Mouse (Mus musculus): ENCODE results near the gene Rdh11.
"Not testable (repeated sequence)": the region's sequence is repeated elsewhere in the genome, so short reads cannot be mapped to it uniquely, and the experiment has no call there.

The Rdh11 gene

GRCm38 (mm10) chr12:79192193-79192592, at the start of gene Rdh11:
Gene Rdh11 (minus strand): TSS chr12:79192293.
- no peak for ATAC-seq (ENCODE audit: insufficient number of reproducible peaks, low FRiP score, low TSS enrichment)

- no peak for ATAC-seq (ENCODE audit: insufficient number of reproducible peaks, low FRiP score, low TSS enrichment)
Observed at GRCm38 (mm10) chr12:79235485-79236080, 43.5 kb upstream of the Rdh11 start.

DNA sequence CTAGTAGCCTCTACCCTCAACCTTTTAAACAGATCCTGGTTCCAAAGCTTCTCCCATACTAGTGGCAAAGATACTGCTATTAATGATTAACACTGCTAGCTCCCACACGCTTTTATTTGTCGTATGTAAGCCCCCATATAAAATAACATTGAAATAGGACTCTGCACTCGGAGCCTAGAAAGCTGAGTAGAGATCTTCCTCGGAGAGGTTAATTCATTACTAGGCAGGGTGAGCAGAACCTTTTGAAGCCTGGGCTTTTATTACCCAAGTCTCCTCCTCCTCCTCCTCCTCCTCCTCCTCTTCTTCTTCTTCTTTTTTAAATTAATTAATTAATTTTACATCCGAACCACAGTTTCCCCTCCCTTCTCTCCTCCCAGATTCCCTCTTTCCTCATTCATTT, 25.4 kb upstream of the Rdh11 start:
- no peak for ATAC-seq (ENCODE audit: insufficient number of reproducible peaks, low FRiP score, low TSS enrichment)

DNA sequence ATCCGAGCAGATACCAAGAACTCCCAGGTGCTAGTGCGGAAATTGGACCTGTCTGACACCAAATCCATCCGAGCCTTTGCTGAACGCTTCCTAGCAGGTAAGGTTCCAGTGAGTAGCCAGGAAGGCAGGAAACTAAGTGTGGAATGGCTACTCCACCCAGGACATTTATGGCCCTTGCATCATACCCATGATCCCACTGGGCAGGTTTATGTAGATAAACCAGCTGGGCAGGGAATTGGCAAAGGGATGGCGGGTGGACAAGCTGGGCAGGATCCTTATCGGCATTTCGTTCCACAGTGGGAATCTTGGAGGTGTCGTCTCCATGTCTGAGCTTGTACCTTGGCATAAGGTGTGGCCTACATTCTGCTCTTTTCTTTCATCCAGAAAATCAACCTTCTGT, 19.4 kb upstream of the Rdh11 start:
- ATAC-seq (ENCODE audit: insufficient number of reproducible peaks, low FRiP score, low TSS enrichment), result no peak

DNA sequence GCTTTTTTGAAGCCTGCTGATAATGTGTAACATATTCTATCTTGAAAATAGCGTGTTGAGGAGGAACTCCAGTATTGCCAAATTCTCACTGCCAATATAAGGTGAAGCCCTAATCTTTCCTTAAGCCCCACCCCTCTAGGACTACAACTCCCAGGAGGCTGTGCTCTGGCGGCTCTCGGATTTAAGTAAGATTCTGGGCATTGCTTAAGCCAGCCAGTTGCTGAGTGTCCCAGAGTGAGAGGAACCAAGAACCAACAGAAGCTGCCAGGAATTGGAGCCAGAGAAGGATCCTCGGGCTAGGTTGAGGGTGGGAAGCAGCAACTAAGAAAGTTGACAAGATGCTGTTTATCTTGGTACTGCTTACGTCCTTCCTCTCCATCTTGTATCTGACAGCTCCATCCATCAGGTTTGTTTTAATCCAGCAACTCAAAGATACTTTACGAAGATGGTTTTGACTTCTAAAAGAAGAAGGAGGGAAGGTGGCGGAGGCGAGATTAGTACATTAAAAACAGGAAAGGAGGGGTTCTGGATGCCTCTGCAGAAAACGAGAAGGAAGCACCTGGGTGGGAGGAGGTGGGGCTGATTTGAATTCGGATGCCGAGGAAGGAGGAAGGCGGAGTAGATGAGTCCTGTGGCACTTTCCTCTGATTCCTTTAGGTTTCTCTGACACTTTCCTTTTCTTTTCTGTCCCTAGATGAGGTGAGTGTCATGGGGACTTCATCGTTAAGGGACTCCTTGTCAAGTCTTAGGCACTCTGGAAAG, 16.8 kb upstream of the Rdh11 start, which contains the start of gene Rdh12:
Gene Rdh12 (plus strand): TSS at position 212 of the 762 bp plus-strand sequence.
- peak; percentile 91 for ATAC-seq (ENCODE audit: insufficient number of reproducible peaks, low FRiP score, low TSS enrichment)

DNA sequence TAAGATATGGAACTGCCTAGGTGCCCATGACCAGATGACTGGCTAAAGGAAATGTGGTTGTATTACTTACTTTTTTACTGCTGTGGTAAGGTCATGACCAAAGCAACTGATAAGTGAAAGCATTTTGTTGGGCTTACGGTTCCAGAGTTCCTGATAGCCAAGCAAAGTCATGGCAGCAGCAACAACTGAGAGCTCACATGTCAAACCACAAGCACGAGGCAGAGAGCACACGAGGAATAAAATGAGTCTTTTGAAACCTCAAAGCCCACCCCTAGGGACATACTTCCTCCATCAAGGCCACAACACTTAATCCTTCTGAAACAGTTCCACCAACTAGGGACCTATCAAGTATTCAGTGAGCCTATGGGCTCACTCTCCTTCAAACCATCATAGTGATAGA, 9.8 kb upstream of the Rdh11 start:
- ATAC-seq (ENCODE audit: insufficient number of reproducible peaks, low FRiP score, low TSS enrichment), result no peak

DNA sequence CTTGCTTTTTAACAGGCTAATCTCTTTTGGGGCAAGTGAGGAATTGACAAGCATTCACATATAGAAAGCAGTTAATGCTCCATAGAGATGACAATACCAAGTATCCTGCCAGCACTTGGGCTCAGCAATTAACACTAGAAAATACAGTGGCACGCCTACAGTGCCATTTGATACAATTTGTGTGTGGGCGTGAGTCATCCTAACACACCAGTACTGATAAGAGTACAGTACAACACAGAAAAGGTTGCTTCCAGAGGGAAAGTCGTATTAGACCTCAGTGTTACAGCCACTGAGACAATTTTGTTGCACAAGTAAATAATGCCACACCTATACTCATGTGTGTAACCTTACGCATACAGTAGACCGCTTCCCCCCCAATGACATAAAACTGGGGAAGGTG, 5.0 kb upstream of the Rdh11 start:
- no peak for ATAC-seq (ENCODE audit: insufficient number of reproducible peaks, low FRiP score, low TSS enrichment)

DNA sequence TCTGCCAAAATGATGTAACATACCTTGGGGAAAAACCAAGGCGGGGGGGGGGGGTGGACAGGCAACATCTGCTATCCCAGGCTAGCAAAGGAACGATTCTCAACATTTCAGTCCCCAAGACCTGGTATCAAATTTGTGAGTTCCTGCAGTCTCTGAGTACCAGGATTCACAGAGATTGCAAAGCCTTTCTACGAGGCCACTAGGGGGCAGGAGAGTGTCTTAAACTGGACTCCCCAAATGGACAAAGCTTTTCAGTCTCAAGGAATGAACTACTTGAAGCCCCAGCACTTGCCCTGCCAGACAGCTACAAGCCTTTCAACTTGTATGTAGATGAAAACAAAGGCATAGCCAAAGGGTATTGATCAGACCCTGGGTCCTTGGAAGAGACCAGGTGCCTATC, 1.3 kb upstream of the Rdh11 start:
- no peak for ATAC-seq (ENCODE audit: insufficient number of reproducible peaks, low FRiP score, low TSS enrichment)

GRCm38 (mm10) chr12:79191701-79192100, 392 bp downstream of the Rdh11 start:
- peak; percentile 92 for ATAC-seq (ENCODE audit: insufficient number of reproducible peaks, low FRiP score, low TSS enrichment)

DNA sequence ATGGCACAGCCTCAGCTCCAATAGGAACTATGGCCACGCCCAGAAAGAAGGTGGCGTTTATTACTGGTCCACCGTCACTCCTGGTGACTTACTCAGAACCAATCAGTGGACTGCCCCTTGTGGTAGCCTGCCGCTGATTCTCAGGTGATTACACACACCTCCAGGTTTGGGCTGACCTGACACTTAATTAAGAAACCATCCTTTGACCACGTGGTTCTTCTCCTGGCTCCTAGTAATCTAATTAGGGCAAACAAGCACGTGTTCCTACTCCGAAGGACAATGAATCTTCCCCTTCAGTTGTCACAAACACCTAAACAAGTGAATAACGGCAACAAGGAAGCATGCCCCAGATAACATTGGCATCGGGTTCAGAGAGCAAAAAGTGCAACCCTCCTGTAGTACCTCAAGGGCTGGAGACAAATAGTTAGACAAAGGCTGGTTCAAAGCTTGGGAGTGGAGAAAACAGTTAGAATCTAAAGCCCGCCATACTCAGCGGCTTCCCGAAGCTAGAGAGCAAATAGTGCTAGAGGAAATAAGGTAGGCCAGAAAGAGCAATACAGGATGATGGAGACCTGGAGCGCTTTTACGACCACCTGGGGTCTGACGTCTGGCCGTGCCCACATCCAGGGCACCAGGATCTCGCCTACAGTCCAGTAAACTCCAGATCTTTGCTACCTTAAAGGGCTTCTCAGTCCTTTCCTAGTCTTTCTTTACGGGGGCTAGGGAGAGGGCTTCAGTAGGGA, 991 bp downstream of the Rdh11 start:
- peak; percentile 88 for ATAC-seq (ENCODE audit: insufficient number of reproducible peaks, low FRiP score, low TSS enrichment)

GRCm38 (mm10) chr12:79185160-79185559, 6.9 kb downstream of the Rdh11 start:
- not testable (repeated sequence) for ATAC-seq (ENCODE audit: insufficient number of reproducible peaks, low FRiP score, low TSS enrichment)

DNA sequence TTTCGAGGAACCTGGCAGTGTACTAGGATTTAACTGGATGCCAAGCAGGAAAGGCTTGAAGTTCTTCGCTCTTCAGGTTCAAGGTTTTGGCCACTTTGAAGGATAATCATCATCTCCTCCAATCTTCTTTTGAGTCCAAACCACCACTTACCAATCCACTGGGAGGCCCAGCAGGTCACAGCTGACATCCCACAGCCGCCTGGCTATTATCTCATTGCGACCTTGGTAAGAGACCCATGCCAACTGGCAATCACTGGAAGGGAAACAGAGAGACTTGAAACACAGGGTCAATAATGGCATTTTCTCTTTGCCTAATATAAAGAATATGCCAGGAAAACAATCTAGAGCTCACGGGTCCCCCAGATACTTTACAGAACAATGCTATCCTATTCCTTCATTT, 16.1 kb downstream of the Rdh11 start:
- ATAC-seq (ENCODE audit: insufficient number of reproducible peaks, low FRiP score, low TSS enrichment), result no peak

DNA sequence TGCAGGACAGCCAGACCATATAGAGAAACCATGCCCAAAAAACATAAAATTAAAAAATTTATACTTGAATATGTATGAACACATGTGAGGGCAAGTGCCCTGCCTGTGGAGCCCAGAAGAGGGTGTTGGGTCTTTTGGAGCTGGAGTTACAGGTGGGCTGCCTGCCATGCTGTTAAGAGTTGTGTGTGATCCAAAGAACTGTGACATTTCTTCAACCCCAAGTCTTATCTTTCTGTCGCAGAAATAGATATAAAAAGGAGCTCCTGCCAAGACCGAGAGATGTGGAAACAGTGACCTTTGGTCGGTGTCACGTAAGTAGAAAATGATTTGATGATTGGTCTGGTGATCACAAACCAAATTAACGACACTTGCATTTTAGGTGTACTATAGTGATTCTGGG, 18.4 kb downstream of the Rdh11 start:
- no peak for ATAC-seq (ENCODE audit: insufficient number of reproducible peaks, low FRiP score, low TSS enrichment)

- ATAC-seq (ENCODE audit: insufficient number of reproducible peaks, low FRiP score, low TSS enrichment), result peak; percentile 99
Observed at GRCm38 (mm10) chr12:79172019-79172941, 19.8 kb downstream of the Rdh11 start, which contains the start of gene Vti1b. Gene Vti1b (minus strand): TSS chr12:79172667.

DNA sequence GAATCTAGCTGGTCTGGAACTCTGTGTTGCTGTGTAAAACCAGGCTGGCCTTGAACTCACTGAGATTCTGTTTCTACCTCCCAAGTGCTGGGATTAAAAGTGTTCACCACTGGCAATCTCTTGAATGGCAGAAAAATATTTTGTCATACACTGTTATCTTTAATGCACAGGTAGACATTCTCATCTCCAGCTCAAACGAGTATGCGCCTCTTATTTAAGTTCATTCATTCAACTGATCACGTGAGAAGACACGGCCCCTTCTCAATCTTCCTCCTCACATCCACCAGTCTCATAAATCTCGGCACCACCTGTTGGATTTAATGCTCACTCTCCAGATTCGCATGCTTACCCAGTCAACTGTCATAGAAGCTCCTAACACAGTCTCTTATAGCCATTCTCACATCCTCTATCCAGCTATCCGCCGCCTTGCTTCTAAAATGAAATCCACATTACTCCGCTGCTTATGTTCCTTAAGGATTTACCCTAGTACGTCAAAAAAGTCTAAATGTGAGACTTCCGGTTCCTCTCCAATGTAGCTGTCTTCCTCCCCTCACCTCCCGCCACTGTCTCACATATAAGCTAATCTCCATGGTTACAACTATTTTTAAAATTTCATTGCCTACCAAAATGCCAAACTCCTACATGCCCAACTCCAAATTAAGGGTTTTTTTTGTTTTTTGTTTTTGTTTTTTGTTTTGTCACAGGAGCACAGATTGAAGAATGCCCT, 20.7 kb downstream of the Rdh11 start:
- no peak for ATAC-seq (ENCODE audit: insufficient number of reproducible peaks, low FRiP score, low TSS enrichment)

DNA sequence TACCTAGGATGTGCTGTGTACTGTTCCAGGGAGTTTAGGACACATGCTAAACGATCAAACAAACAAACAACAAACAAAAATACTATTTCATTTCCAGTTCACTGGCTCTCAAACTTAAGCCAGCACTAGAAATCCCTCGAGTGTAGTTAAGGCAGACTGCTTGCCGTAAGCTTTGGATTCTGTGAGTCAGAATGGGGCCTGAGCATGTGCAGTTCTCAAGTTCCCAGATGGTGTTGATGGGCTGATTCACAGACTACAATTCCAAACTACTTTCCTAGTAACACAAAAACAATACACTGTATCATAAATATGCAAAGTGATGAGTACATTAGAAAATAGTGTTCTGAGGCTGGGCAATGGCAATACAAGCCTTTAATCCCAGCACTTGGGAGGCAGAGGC, 21.7 kb downstream of the Rdh11 start:
- ATAC-seq (ENCODE audit: insufficient number of reproducible peaks, low FRiP score, low TSS enrichment), result no peak

- no peak for ATAC-seq (ENCODE audit: insufficient number of reproducible peaks, low FRiP score, low TSS enrichment)
Observed at GRCm38 (mm10) chr12:79169173-79169572, 22.9 kb downstream of the Rdh11 start.

DNA sequence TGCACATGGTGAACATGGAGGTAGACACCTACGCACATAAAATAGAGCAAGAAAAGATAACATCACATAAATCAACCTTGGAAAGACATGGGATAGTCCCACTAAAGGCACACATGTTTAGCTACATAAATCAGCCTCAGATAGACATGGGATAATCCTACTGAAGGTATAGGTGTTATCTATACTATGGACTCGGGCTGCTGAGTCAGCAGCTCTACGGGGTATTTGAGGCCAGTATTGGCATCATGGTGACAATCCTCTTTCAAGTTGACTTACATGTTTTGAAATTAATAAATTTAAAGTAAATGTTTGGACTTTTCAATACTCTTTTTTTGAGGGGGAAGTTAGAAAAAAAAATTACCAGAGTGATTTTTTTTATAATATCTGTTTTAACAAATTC, 29.2 kb downstream of the Rdh11 start:
- no peak for ATAC-seq (ENCODE audit: insufficient number of reproducible peaks, low FRiP score, low TSS enrichment)

DNA sequence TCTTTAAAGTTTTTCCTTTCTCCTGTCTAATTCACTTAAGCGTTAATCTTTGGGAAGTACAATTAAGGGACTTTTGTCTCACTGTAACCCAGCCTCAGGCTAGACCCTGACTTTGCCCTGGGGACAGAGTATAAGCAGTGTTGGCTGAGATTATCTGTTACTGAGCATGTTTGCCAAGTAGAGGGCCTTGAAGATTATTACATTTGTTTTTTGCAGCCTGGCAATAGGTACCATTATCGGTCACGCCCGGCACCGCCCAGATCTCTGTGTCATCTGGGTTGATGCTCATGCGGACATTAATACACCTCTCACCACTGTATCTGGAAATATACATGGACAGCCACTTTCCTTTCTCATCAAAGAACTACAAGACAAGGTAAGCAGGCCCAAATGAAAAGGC, 42.4 kb downstream of the Rdh11 start:
- ATAC-seq (ENCODE audit: insufficient number of reproducible peaks, low FRiP score, low TSS enrichment), result no peak

DNA sequence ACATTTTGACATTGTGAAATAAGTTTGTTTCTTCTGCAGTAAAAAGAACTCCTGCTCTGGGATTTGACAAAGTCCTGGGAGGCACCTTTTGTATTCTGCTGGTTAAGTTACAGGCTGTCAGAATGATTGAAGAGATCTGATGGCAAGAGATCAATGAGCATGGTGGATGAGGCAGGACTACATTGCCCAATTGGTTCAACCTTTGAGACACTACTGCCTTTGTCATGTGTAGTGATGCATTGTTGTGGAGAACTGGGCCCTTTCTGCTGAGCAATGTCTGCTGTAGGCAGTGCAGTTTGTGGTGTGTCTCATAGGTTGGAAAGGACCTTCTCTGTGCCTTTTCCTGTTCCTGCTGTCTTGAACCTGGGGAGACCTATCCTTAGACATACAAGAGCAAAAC, 50.7 kb downstream of the Rdh11 start:
- no peak for ATAC-seq (ENCODE audit: insufficient number of reproducible peaks, low FRiP score, low TSS enrichment)

Data from cerebellum, adult (tissue).